Mouse (Mus musculus) CH12.LX (cell line): ENCODE measurements around the gene Srrm4. TPM values are rescaled to one million over a fixed set of nuclear protein-coding genes. Genes with fewer than 3 reads are reported as not detected.

ENCODE experiments used
- DNase-seq: peaks from one replicate; pipeline ENCODE4 v3.0.0-alpha.2; 2013; ENCODE audit errors: extremely low read depth
- H3K27ac ChIP-seq: 2 replicates; pipeline ENCODE4 v1.5.1; 2012; ENCODE audit warnings: low read depth, mild to moderate bottlenecking, control low read depth, moderate library complexity; ENCODE audit not compliant: insufficient read depth
- H3K27me3 ChIP-seq: replicated peaks from 2 replicates; pipeline ENCODE3; 2012; ENCODE audit warnings: inconsistent platforms
- H3K36me3 ChIP-seq, 2 experiments: replicated peaks in 1 of 2; 2 replicates each; pipeline versions ENCODE3 to v1.6.1; 2012; ENCODE audit warnings: inconsistent platforms in 1 of 2, low read length in 1 of 2, mild to moderate bottlenecking in 1 of 2, mixed read lengths in 1 of 2, moderate library complexity in 1 of 2; ENCODE audit not compliant: control insufficient read depth in 1 of 2, insufficient read depth in 1 of 2
- H3K4me1 ChIP-seq, 2 experiments: 2 replicates each; pipeline ENCODE4 v1.6.1; 2012; ENCODE audit warnings: inconsistent platforms in 1 of 2, moderate library complexity in 1 of 2; ENCODE audit not compliant: insufficient read depth in 2 of 2, control insufficient read depth in 1 of 2
- H3K4me2 ChIP-seq: 2 replicates; pipeline ENCODE4 v1.6.1; 2012; ENCODE audit warnings: low read depth, mild to moderate bottlenecking, control low read depth; ENCODE audit not compliant: poor library complexity, insufficient read depth, severe bottlenecking
- H3K4me3 ChIP-seq, 3 experiments: fragments of 150-350 bp in 1 of 3; sonication (generic) in 1 of 3; replicated peaks in 1 of 3; 2 replicates each; pipeline versions ENCODE3 to v1.5.1; 2011 to 2012; ENCODE audit warnings: low read depth in 2 of 3, low read length in 2 of 3, mild to moderate bottlenecking in 2 of 3, moderate library complexity in 2 of 3, control low read depth in 1 of 3, improper control_type of control experiment in 1 of 3, inconsistent platforms in 1 of 3, mixed read lengths in 1 of 3; ENCODE audit not compliant: poor library complexity in 1 of 3
- H3K79me2 ChIP-seq: replicated peaks from 2 replicates; pipeline ENCODE4 v1.6.1; 2012; ENCODE audit warnings: mild to moderate bottlenecking, moderate library complexity; ENCODE audit not compliant: control insufficient read depth, poor library complexity, insufficient read depth, severe bottlenecking; ENCODE audit errors: extremely low read depth
- H3K9ac ChIP-seq: 2 replicates; pipeline ENCODE4 v1.6.1; 2012; ENCODE audit warnings: low read depth, mild to moderate bottlenecking, control low read depth, moderate library complexity; ENCODE audit not compliant: insufficient read depth
- H3K9me3 ChIP-seq: replicated peaks from 2 replicates; pipeline ENCODE3; 2012; ENCODE audit warnings: low read length, inconsistent platforms, mixed read lengths
- BHLHE40 ChIP-seq: IDR thresholded peaks from 2 replicates; pipeline ENCODE4 v1.6.1; 2011; ENCODE audit warnings: mild to moderate bottlenecking, low read depth, low read length, improper control_type of control experiment
- CHD1 ChIP-seq: IDR thresholded peaks from 2 replicates; pipeline ENCODE4 v1.6.1; 2012; ENCODE audit warnings: low read depth, low read length, improper control_type of control experiment, inconsistent platforms
- CTCF ChIP-seq, 2 experiments: IDR thresholded peaks in 1 of 2; conservative IDR thresholded peaks in 1 of 2; 2 replicates each; pipeline ENCODE4 v1.5.1; 2011 to 2012; ENCODE audit warnings: low read depth in 2 of 2, low read length in 2 of 2, improper control_type of control experiment in 1 of 2, inconsistent platforms in 1 of 2, mild to moderate bottlenecking in 1 of 2, moderate library complexity in 1 of 2
- E2F4 ChIP-seq: IDR thresholded peaks from 2 replicates; pipeline ENCODE4 v1.6.1; 2011; ENCODE audit warnings: low read depth, low read length, improper control_type of control experiment; ENCODE audit not compliant: insufficient replicate concordance
- ETS1 ChIP-seq: conservative IDR thresholded peaks from 2 replicates; pipeline ENCODE4 v1.6.1; 2012; ENCODE audit warnings: low read depth, mild to moderate bottlenecking, inconsistent platforms, low read length, improper control_type of control experiment, moderate library complexity
- GABPA ChIP-seq: IDR thresholded peaks from 2 replicates; pipeline ENCODE4 v1.6.1; 2012; ENCODE audit warnings: low read depth, low read length, improper control_type of control experiment, inconsistent platforms; ENCODE audit not compliant: insufficient replicate concordance
- HCFC1 ChIP-seq: IDR thresholded peaks from 2 replicates; pipeline ENCODE4 v1.6.1; 2012; ENCODE audit warnings: low read depth, mild to moderate bottlenecking, inconsistent platforms, low read length, improper control_type of control experiment
- IRF4 ChIP-seq: IDR thresholded peaks from 2 replicates; pipeline ENCODE4 v1.6.1; 2014; ENCODE audit warnings: low read depth, mild to moderate bottlenecking, inconsistent platforms, low read length, improper control_type of control experiment
- JUN ChIP-seq: IDR thresholded peaks from 2 replicates; pipeline ENCODE4 v1.6.1; 2011; ENCODE audit warnings: low read depth, mild to moderate bottlenecking, low read length, improper control_type of control experiment, moderate library complexity; ENCODE audit not compliant: insufficient read depth
- JUND ChIP-seq: conservative IDR thresholded peaks from 2 replicates; pipeline ENCODE4 v1.6.1; 2011; ENCODE audit warnings: low read depth, low read length, improper control_type of control experiment
- KAT2A ChIP-seq: IDR thresholded peaks from 2 replicates; pipeline ENCODE4 v1.6.1; 2012; ENCODE audit warnings: low read length, improper control_type of control experiment, inconsistent platforms; ENCODE audit not compliant: insufficient replicate concordance
- MAZ ChIP-seq: IDR thresholded peaks from 2 replicates; pipeline ENCODE4 v1.6.1; 2012; ENCODE audit warnings: low read depth, mild to moderate bottlenecking, inconsistent platforms, low read length, improper control_type of control experiment, moderate library complexity
- MEF2A ChIP-seq: IDR thresholded peaks from 2 replicates; pipeline ENCODE4 v1.6.1; 2014; ENCODE audit warnings: low read depth, mild to moderate bottlenecking, inconsistent platforms, low read length, improper control_type of control experiment, borderline replicate concordance
- MXI1 ChIP-seq: IDR thresholded peaks from 2 replicates; pipeline ENCODE4 v1.6.1; 2011; ENCODE audit warnings: mild to moderate bottlenecking, low read depth, low read length, improper control_type of control experiment
- NELFE ChIP-seq: IDR thresholded peaks from 2 replicates; pipeline ENCODE4 v1.6.1; 2011; ENCODE audit warnings: low read depth, low read length, improper control_type of control experiment
- NRF1 ChIP-seq: IDR thresholded peaks from 2 replicates; pipeline ENCODE4 v1.6.1; 2014; ENCODE audit warnings: low read depth, mild to moderate bottlenecking, inconsistent platforms, low read length, improper control_type of control experiment, moderate library complexity
- PAX5 ChIP-seq: IDR thresholded peaks from 2 replicates; pipeline ENCODE4 v1.6.1; 2012; ENCODE audit warnings: low read length, inconsistent platforms, mixed read lengths
- POLR2A ChIP-seq: IDR thresholded peaks from 2 replicates; pipeline ENCODE4 v1.6.1; 2011; ENCODE audit warnings: low read depth, mild to moderate bottlenecking, improper control_type of control experiment, low read length
- POLR2AphosphoS2 ChIP-seq: IDR thresholded peaks from 2 replicates; pipeline ENCODE4 v1.6.1; 2011; ENCODE audit warnings: low read depth, low read length, improper control_type of control experiment
- RAD21 ChIP-seq: IDR thresholded peaks from 2 replicates; pipeline ENCODE4 v1.6.1; 2011; ENCODE audit warnings: low read depth, mild to moderate bottlenecking, low read length, improper control_type of control experiment, moderate library complexity
- RCOR1 ChIP-seq: conservative IDR thresholded peaks from 2 replicates; pipeline ENCODE4 v1.6.1; 2012; ENCODE audit warnings: low read depth, mild to moderate bottlenecking, inconsistent platforms, low read length, improper control_type of control experiment
- SIN3A ChIP-seq: IDR thresholded peaks from 2 replicates; pipeline ENCODE4 v1.6.1; 2012; ENCODE audit warnings: low read length, improper control_type of control experiment, inconsistent platforms
- SMC3 ChIP-seq: IDR thresholded peaks from 2 replicates; pipeline ENCODE4 v1.6.1; 2011; ENCODE audit warnings: low read depth, low read length, improper control_type of control experiment
- TBP ChIP-seq: conservative IDR thresholded peaks from 2 replicates; pipeline ENCODE4 v1.6.1; 2011; ENCODE audit warnings: low read depth, low read length, improper control_type of control experiment
- TCF12 ChIP-seq: IDR thresholded peaks from 2 replicates; pipeline ENCODE4 v1.6.1; 2014; ENCODE audit warnings: low read depth, mild to moderate bottlenecking, inconsistent platforms, low read length, improper control_type of control experiment
- UBTF ChIP-seq: IDR thresholded peaks from 2 replicates; pipeline ENCODE4 v1.6.1; 2012; ENCODE audit warnings: low read depth, mild to moderate bottlenecking, inconsistent platforms, low read length, improper control_type of control experiment, moderate library complexity
- USF2 ChIP-seq: conservative IDR thresholded peaks from 2 replicates; pipeline ENCODE4 v1.6.1; 2011; ENCODE audit warnings: low read depth, low read length, improper control_type of control experiment
- ZC3H11A ChIP-seq: IDR thresholded peaks from 2 replicates; pipeline ENCODE4 v1.6.1; 2012; ENCODE audit warnings: low read depth, mild to moderate bottlenecking, inconsistent platforms, low read length, improper control_type of control experiment
- ZKSCAN1 ChIP-seq: IDR thresholded peaks from 2 replicates; pipeline ENCODE4 v1.6.1; 2012; ENCODE audit warnings: low read depth, inconsistent platforms, low read length, improper control_type of control experiment, borderline replicate concordance
- ZMIZ1 ChIP-seq: IDR thresholded peaks from 2 replicates; pipeline ENCODE4 v1.6.1; 2012; ENCODE audit warnings: low read depth, mild to moderate bottlenecking, inconsistent platforms, low read length, improper control_type of control experiment
- ZNF384 ChIP-seq: IDR thresholded peaks from 2 replicates; pipeline ENCODE4 v1.6.1; 2012; ENCODE audit warnings: low read depth, low read length, improper control_type of control experiment, inconsistent platforms
- dilution Hi-C: fragments of 300-500 bp; cut with MboI; formaldehyde crosslinking; loops from 2 replicates; pipeline ENCODE4 v1.14.3; 2020; ENCODE audit warnings: low sequenced_read_pairs; ENCODE audit not compliant: extremely low pct_unique_long_range_greater_than_20kb, extremely low pct_ligation_motif_present
- in situ Hi-C: fragments of 300-500 bp; cut with MboI; formaldehyde crosslinking; loops from 3 replicates; pipeline ENCODE4 v1.14.3; 2019; ENCODE audit warnings: low sequenced_read_pairs, low pct_ligation_motif_present, low pct_unique_long_range_greater_than_20kb, mixed read lengths
- polyA plus RNA-seq: library from polyadenylated mRNA; unstranded; fragments of >175 nt; gene quantifications from 2 replicates; pipeline ENCODE4 v1.2.1, GENCODE M21; 2012; ENCODE audit warnings: low read depth; ENCODE audit not compliant: insufficient read length
- total RNA-seq, 2 experiments: library from RNA; depleted of rRNA; stranded (reverse); fragments of 300-350 nt in 1 of 2; fragments of >200 nt in 1 of 2; gene quantifications; 2 replicates each; pipeline ENCODE4 v1.2.3; 2012 to 2014

Srrm4 gene
- total and polyA plus RNA-seq, 3 experiments, result not detected

DNA sequence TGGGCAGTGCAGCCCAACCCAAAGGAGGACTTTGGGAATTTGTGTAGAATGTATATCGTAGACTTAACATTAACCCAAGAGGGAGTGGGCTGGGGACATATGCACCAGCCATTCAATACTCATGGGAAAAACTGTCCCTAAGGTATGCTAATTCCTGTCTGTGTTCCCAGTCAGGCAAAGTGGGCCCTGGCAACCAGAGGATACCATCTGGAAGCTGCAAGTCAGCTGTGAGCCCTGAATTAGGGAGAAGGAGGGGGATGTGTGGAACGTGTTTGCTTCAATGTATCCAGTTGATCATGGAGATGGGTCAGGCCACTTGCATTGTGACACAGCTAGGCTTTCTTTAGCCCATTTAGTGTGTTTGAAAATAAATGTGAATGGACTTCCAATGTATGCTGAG is 131.6 kb downstream of the Srrm4 start:
- Histone ChIP-seq H3K9ac (no peak overlapping the region), H3K4me2 (no peak overlapping the region), H3K4me1 (no peaks in the 10 kb centered on the region), H3K27ac (no peak overlapping the region), H3K27me3 (no peaks in the 10 kb centered on the region), H3K79me2 (no peaks in the 10 kb centered on the region), H3K4me3 (no peak overlapping the region), H3K9me3 (peaks cover 81% of the 10 kb centered on the region), H3K36me3 (no peaks in the 10 kb centered on the region)
- TF ChIP-seq ZKSCAN1 (no peak), USF2 (no peak), POLR2AphosphoS2 (no peak), UBTF (no peak), ZNF384 (no peak), CHD1 (no peak), MAZ (no peak), ETS1 (no peak), NRF1 (no peak), NELFE (no peak), ZC3H11A (no peak), JUN (no peak), ZMIZ1 (no peak), MEF2A (no peak), MXI1 (no peak), IRF4 (no peak), E2F4 (no peak), TBP (no peak), PAX5 (no peak), SIN3A (no peak)
- DNase-seq, result no peak
- dilution Hi-C loops, result no loop called here
- in situ Hi-C loops, result no loop called here

DNA sequence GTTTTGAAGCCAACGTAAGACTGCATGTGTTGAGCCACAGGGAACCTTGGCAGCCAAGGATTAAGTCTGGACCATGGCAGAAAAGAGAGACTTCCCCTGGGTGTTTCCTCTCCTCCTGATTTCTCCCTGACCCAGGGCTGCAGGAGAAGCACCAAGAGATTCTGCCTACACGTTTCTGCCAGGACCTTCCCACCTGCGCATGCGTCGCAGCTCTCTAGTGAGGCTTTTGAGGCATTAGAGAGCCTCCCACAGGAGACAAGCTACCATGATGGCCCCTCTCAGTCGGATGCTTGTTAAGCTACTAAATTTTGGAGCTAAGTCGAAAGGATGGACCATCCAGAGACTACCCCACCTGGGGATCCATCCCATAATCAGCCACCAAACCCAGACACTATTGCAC is 133.8 kb downstream of the Srrm4 start:
- H3K79me2 ChIP-seq, result no peaks in the 10 kb centered on the region
- no peak for TF ChIP-seq KAT2A
- TF ChIP-seq BHLHE40, result no peak
- TF ChIP-seq SMC3, result no peak
- TF ChIP-seq ZNF384, result no peak
- TF ChIP-seq HCFC1, result no peak
- no peak for TF ChIP-seq MXI1
- no peak for TF ChIP-seq ZMIZ1
- TF ChIP-seq UBTF, result no peak
- TF ChIP-seq CTCF (conservative IDR thresholded peaks at IDR 0.05 in 1 of 2, IDR thresholded peaks at IDR 0.05 in 1 of 2; ENCODE audit: low read depth in 2 of 2, low read length in 2 of 2), result no peak
- TF ChIP-seq TCF12, result no peak
- no peak for TF ChIP-seq USF2
- no peak for TF ChIP-seq POLR2A
- no peak for TF ChIP-seq RCOR1
- TF ChIP-seq JUND, result no peak
- no peak for TF ChIP-seq NRF1
- no peak for TF ChIP-seq RAD21
- no peak for TF ChIP-seq ZC3H11A
- no peak for TF ChIP-seq GABPA
- no peak overlapping the region for H3K4me3 ChIP-seq
- no peak for DNase-seq
- H3K4me2 ChIP-seq, result no peak overlapping the region
- no peak overlapping the region for H3K27ac ChIP-seq
- peaks cover 71% of the 10 kb centered on the region for H3K9me3 ChIP-seq
- dilution Hi-C loops (no loop called here), in situ Hi-C loops (no loop called here)
- no peaks in the 10 kb centered on the region for H3K27me3 ChIP-seq
- H3K4me1 ChIP-seq, result no peaks in the 10 kb centered on the region
- H3K36me3 ChIP-seq, result no peaks in the 10 kb centered on the region
- H3K9ac ChIP-seq, result no peak overlapping the region
